Mouse (Mus musculus) liver, postnatal 0 days (tissue): ENCODE measurements around the gene Ahdc1.

Source experiments
- CTCF ChIP-seq: sonication (generic); IDR thresholded peaks from 2 replicates; pipeline ENCODE4 v1.5.1; 2016; ENCODE audit warnings: antibody characterized with exemption, low read depth
- EP300 ChIP-seq: IDR thresholded peaks from 2 replicates; pipeline ENCODE4 v1.6.1; 2016; ENCODE audit warnings: antibody characterized with exemption, low read depth, mild to moderate bottlenecking

DNA sequence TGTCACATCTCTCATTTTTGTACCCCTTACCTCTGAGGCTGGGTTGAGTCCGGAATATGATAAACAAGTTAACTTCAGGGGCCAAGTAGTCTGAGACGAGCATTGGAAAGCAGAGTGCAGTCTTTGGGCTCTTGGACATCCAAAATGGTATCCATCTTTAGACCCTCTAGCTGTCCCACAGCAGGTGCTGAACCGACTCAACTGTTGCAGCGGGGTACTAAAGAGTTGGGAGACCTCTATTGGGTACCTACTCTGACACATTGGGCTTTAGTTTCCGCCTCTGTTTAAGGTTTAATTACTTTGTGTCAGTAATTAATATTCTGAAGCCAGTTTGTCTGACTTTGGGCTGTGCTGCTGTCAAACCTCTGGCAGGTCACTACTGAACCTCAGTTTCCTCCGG is 26.7 kb downstream of the Ahdc1 start:
- TF ChIP-seq CTCF (no peak), EP300 (no peak)
